Mouse (Mus musculus) bone marrow macrophage, adult 2 months (primary cell): ENCODE results near the gene H2-Ke6. TPM values are rescaled to one million over a fixed set of nuclear protein-coding genes. Genes with fewer than 3 reads are reported as not detected.
A peak's percentile ranks its signal among the peaks of the same experiment; 100 is the strongest.

Experiments
- H3K27ac ChIP-seq: 2 replicates; pipeline ENCODE4 v1.5.1; 2012; ENCODE audit warnings: low read depth, low read length; ENCODE audit not compliant: insufficient read depth
- H3K4me1 ChIP-seq: 2 replicates; pipeline ENCODE4 v1.6.1; 2012; ENCODE audit warnings: low read length; ENCODE audit not compliant: control insufficient read depth, insufficient read depth
- H3K4me3 ChIP-seq: 2 replicates; pipeline ENCODE4 v1.5.1; 2012; ENCODE audit warnings: mild to moderate bottlenecking, low read length, moderate library complexity; ENCODE audit not compliant: insufficient read depth
- CTCF ChIP-seq: IDR thresholded peaks from 2 replicates; pipeline ENCODE4 v1.5.1; 2012; ENCODE audit warnings: low read depth, mild to moderate bottlenecking, low read length, moderate library complexity
- POLR2A ChIP-seq: IDR thresholded peaks from 2 replicates; pipeline ENCODE4 v1.6.1; 2012; ENCODE audit warnings: mild to moderate bottlenecking, low read depth, low read length, borderline replicate concordance
- polyA plus RNA-seq: library from polyadenylated mRNA; stranded (reverse); fragments of >200 nt; gene quantifications from 2 replicates; pipeline ENCODE4 v1.2.4, GENCODE M21; 2012; ENCODE audit not compliant: missing spikeins, insufficient read depth, insufficient read length

The H2-Ke6 gene
- polyA plus RNA-seq, 1 experiment = 64.2 TPM

GRCm38 (mm10) chr17:34024317-34024821 lies 3.5 kb downstream of the H2-Ke6 start, which contains the start of gene Ring1:
Gene Ring1, minus strand, starts transcription at chr17:34024680.
- TF ChIP-seq CTCF = no peak
- Histone ChIP-seq H3K4me1 (peaks cover 18% of the 10 kb centered on the region), H3K4me3 (peak within 1 kb of the TSS; percentile 69), H3K27ac (peak within 1 kb of the TSS; percentile 23; the same call in 1 of the 2 replicates)

GRCm38 (mm10) chr17:34023678-34024077 lies 4.2 kb downstream of the H2-Ke6 start:
- Histone ChIP-seq H3K27ac (no peak overlapping the region), H3K4me3 (peak overlapping the region; percentile 69), H3K4me1 (peaks cover 18% of the 10 kb centered on the region)
- TF ChIP-seq CTCF (no peak), POLR2A (no peak)

GRCm38 (mm10) chr17:34022987-34023386 lies 4.9 kb downstream of the H2-Ke6 start:
- H3K4me3 ChIP-seq = no peak overlapping the region
- no peak for TF ChIP-seq CTCF
- TF ChIP-seq POLR2A = no peak
- peaks cover 15% of the 10 kb centered on the region for H3K4me1 ChIP-seq
- H3K27ac ChIP-seq = no peak overlapping the region

DNA sequence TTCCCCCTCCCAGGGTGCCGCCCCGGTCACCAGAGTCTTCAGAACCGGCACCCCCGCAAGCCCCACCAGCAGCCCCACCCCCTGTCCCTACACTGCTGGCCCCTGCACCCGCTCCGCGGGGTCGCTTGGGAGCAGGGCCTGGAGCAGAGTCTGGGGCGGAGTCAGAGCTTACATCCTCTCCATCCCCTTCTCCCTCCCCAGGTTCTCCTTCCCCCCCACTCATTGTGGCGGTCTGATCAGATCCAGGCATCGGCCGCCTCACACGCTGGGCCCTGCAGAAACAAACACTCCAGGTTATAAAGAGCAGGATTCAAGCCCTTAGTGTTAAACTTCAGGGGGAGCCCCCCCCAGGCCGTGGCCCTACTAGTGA lies 5.5 kb downstream of the H2-Ke6 start:
- Histone ChIP-seq H3K4me1 (peaks cover 15% of the 10 kb centered on the region), H3K27ac (no peak overlapping the region), H3K4me3 (no peak overlapping the region)
- no peak for TF ChIP-seq POLR2A
- TF ChIP-seq CTCF = no peak

- TF ChIP-seq CTCF (no peak), POLR2A (no peak)
Measured at GRCm38 (mm10) chr17:34021539-34022413, 6.1 kb downstream of the H2-Ke6 start.

DNA sequence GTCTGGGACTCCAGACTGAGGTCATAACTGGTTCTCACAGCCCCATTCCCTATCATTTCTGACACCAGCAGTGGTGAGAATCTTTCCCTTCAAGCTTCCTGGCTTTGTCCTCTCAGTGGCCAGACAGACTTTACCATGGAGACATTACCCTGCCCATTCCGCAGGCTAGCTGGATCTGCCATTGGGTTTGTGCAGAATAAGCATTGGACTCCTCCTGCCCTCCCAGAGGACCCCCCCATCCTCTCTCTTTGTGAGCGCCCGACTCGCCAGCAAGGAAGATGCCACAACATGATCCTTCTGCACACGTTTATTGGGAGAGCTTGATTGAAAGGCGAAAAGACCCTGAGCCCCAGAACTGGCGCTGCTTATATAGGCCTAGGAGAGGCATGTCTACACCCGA lies 14.4 kb downstream of the H2-Ke6 start:
- Histone ChIP-seq H3K4me1 (no peaks in the 10 kb centered on the region), H3K4me3 (no peak overlapping the region), H3K27ac (no peak overlapping the region)
- TF ChIP-seq CTCF (no peak), POLR2A (no peak)

More at GRCm38 (mm10) chr17:34021539-34022413, 6.1 kb downstream of the H2-Ke6 start:
- Histone ChIP-seq H3K4me1 (peaks cover 11% of the 10 kb centered on the region), H3K27ac (no peak overlapping the region), H3K4me3 (no peak overlapping the region)

DNA sequence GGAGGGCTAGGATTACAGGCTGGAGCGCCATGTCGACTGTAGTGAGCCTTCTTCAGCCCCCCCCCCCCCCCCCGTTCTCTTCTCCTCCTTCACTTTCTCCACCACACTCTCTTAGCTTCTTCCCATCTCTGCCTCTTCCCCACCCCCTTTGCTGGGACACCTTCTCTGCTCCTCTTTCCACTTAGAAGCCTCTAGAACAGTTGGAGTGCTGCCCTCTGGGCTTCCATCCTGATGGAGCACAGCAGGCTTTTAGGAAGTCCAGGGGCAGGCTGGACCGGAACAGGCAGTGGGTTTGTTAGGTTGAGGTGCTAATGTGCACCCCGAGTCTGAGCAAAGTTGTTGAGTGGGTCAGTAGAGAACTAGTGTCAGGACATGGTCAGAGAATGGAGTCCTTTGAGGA lies 17.7 kb downstream of the H2-Ke6 start:
- Histone ChIP-seq H3K27ac (no peak overlapping the region), H3K4me1 (peaks cover 4% of the 10 kb centered on the region), H3K4me3 (no peak overlapping the region)
- TF ChIP-seq POLR2A (no peak), CTCF (no peak)

DNA sequence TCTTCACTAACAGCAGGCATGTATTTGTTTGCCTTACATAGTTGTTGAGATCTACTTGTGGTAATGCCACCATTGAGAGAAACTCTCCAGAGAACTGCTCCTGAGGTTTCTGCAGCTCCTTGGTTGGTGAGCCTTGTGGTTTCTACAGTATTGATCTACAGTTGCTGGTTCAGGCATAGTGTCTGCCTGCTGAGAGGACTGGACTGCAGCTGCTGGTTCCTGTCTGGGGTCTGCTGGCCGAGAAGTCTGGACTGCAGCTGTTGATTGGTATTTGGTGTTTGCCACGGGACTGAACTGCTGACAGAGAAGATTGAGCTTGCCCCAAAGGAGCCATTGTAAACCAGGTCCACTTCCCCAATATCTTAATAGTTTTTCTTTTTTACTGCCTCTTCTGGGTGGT lies 21.3 kb downstream of the H2-Ke6 start:
- Histone ChIP-seq H3K4me1 (peaks cover 7% of the 10 kb centered on the region), H3K27ac (no peak overlapping the region), H3K4me3 (no peak overlapping the region)
- TF ChIP-seq CTCF (no peak), POLR2A (no peak)

GRCm38 (mm10) chr17:34003426-34003825 lies 24.4 kb downstream of the H2-Ke6 start:
- H3K4me1 ChIP-seq = peaks cover 16% of the 10 kb centered on the region
- TF ChIP-seq CTCF (peak; percentile 79), POLR2A (no peak)
- H3K4me3 ChIP-seq = no peak overlapping the region
- no peak overlapping the region for H3K27ac ChIP-seq

DNA sequence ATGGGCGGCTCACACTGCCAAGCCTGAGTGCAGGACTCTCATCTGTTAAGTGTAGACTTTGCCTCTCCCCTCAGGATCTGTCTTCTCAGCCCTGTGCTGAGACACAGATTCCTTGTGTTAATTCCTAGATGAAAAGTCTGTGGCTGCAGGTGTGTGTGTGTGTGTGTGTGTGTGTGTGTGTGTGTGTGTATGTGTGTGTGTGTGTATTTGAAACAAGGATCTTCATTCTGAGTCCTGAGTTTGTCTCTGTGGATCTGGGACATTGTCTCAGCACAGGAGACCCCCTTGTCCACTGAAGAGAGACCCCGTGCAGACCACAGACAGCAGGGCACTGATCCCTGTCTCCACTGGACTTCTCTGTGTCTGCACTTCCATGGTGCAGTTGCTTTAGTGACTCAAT lies 27.1 kb downstream of the H2-Ke6 start:
- Histone ChIP-seq H3K27ac (peak overlapping the region; percentile 85), H3K4me3 (peak overlapping the region; percentile 89), H3K4me1 (peaks cover 18% of the 10 kb centered on the region)
